Mouse (Mus musculus) E14TG2a.4 (cell line): Measurements from ENCODE around the gene Fbxo45.
A peak's percentile ranks its signal among the peaks of the same experiment; 100 is the strongest.

Experiments used
- H3K27me3 ChIP-seq: 2 replicates; pipeline ENCODE4 v1.6.1; 2014; ENCODE audit warnings: low read length, control low read depth; ENCODE audit not compliant: insufficient read depth
- H3K36me3 ChIP-seq: 2 replicates; pipeline ENCODE4 v1.6.1; 2014; ENCODE audit warnings: low read length, control low read depth; ENCODE audit not compliant: insufficient read depth
- H3K4me1 ChIP-seq: replicated peaks from 2 replicates; pipeline ENCODE4 v1.6.1; 2014; ENCODE audit warnings: low read depth, low read length, control low read depth
- H3K4me3 ChIP-seq: replicated peaks from 2 replicates; pipeline ENCODE4 v1.5.1; 2014; ENCODE audit warnings: mild to moderate bottlenecking, low read length
- H3K9me3 ChIP-seq: 2 replicates; pipeline ENCODE4 v1.6.1; 2014; ENCODE audit warnings: low read length, control low read depth
- CTCF ChIP-seq: conservative IDR thresholded peaks from 2 replicates; pipeline ENCODE4 v1.5.1; 2014; ENCODE audit warnings: low read length
- NANOG ChIP-seq: IDR thresholded peaks from 2 replicates; pipeline ENCODE4 v1.6.1; 2014; ENCODE audit warnings: borderline replicate concordance, low read length, mixed read lengths
- POU5F1 ChIP-seq: IDR thresholded peaks from 2 replicates; pipeline ENCODE4 v1.6.1; 2014; ENCODE audit warnings: low read length, borderline replicate concordance

The Fbxo45 gene

GRCm38 (mm10) chr16:32246952-32247370 is at the start of gene Fbxo45, which contains the start of gene Wdr53:
TSS of gene Fbxo45 (minus strand) at chr16:32247158.
TSS of gene Wdr53 (plus strand) at chr16:32247227.
- Histone ChIP-seq H3K36me3 (peaks cover 28% of the 10 kb centered on the region), H3K4me3 (peak within 1 kb of the TSS; percentile 88), H3K9me3 (no peaks in the 10 kb centered on the region), H3K4me1 (peaks cover 38% of the 10 kb centered on the region), H3K27me3 (no peaks in the 10 kb centered on the region)
- no peak for TF ChIP-seq CTCF
- no peak for TF ChIP-seq POU5F1
- TF ChIP-seq NANOG = no peak

GRCm38 (mm10) chr16:32291821-32292220 is 44.9 kb upstream of the Fbxo45 start:
- Histone ChIP-seq H3K36me3 (peaks cover 55% of the 10 kb centered on the region), H3K9me3 (no peaks in the 10 kb centered on the region), H3K4me1 (peaks cover 41% of the 10 kb centered on the region), H3K27me3 (no peaks in the 10 kb centered on the region), H3K4me3 (peak overlapping the region; percentile 23; the same call in 1 of the 2 replicates)
- no peak for TF ChIP-seq POU5F1
- peak; percentile 94 for TF ChIP-seq NANOG

GRCm38 (mm10) chr16:32282608-32283007 is 35.6 kb upstream of the Fbxo45 start:
- Histone ChIP-seq H3K27me3 (no peaks in the 10 kb centered on the region), H3K4me3 (no peak overlapping the region), H3K9me3 (peaks cover 23% of the 10 kb centered on the region), H3K36me3 (peaks cover 88% of the 10 kb centered on the region), H3K4me1 (peaks cover 50% of the 10 kb centered on the region)
- no peak for TF ChIP-seq POU5F1

- no peak for TF ChIP-seq POU5F1
- Histone ChIP-seq H3K4me1 (peaks cover 62% of the 10 kb centered on the region), H3K36me3 (peaks cover 64% of the 10 kb centered on the region), H3K27me3 (no peaks in the 10 kb centered on the region), H3K4me3 (no peak overlapping the region), H3K9me3 (peaks cover 23% of the 10 kb centered on the region)
These were observed 33.3 kb upstream of the Fbxo45 start for GRCm38 (mm10) chr16:32280211-32280610.

- peaks cover 46% of the 10 kb centered on the region for H3K36me3 ChIP-seq
- H3K4me3 ChIP-seq = peak overlapping the region; percentile 93
- H3K9me3 ChIP-seq = peaks cover 23% of the 10 kb centered on the region
- TF ChIP-seq CTCF (no peak), POU5F1 (no peak), NANOG (no peak)
- no peaks in the 10 kb centered on the region for H3K27me3 ChIP-seq
- peaks cover 53% of the 10 kb centered on the region for H3K4me1 ChIP-seq
These were observed 31.4 kb upstream of the Fbxo45 start for GRCm38 (mm10) chr16:32278396-32278795.

- H3K27me3 ChIP-seq = no peaks in the 10 kb centered on the region
- peaks cover 38% of the 10 kb centered on the region for H3K36me3 ChIP-seq
- H3K4me3 ChIP-seq = peak within 1 kb of the TSS; percentile 93
- H3K9me3 ChIP-seq = peaks cover 23% of the 10 kb centered on the region
- TF ChIP-seq POU5F1 = 0 out of 2 replicates have a peak, but pooled peaks have one; percentile 68
- TF ChIP-seq CTCF = no peak
- TF ChIP-seq NANOG = no peak
- peaks cover 50% of the 10 kb centered on the region for H3K4me1 ChIP-seq
These were observed 30.6 kb upstream of the Fbxo45 start, which contains the start of gene Rnf168 for GRCm38 (mm10) chr16:32277308-32278256. TSS of gene Rnf168 (plus strand) at chr16:32277459.

GRCm38 (mm10) chr16:32275830-32276229 is 28.9 kb upstream of the Fbxo45 start:
- Histone ChIP-seq H3K27me3 (no peaks in the 10 kb centered on the region), H3K36me3 (peaks cover 21% of the 10 kb centered on the region), H3K4me1 (peaks cover 42% of the 10 kb centered on the region), H3K9me3 (peaks cover 19% of the 10 kb centered on the region), H3K4me3 (no peak overlapping the region)
- TF ChIP-seq NANOG (no peak), POU5F1 (no peak), CTCF (no peak)

- H3K9me3 ChIP-seq = peaks cover 11% of the 10 kb centered on the region
- H3K4me3 ChIP-seq = peak overlapping the region; percentile 37
- no peaks in the 10 kb centered on the region for H3K27me3 ChIP-seq
- peaks cover 42% of the 10 kb centered on the region for H3K4me1 ChIP-seq
- peaks cover 14% of the 10 kb centered on the region for H3K36me3 ChIP-seq
- TF ChIP-seq POU5F1 (no peak), NANOG (no peak), CTCF (no peak)
These were observed 28.1 kb upstream of the Fbxo45 start for GRCm38 (mm10) chr16:32275041-32275440.

GRCm38 (mm10) chr16:32273338-32273737 is 26.4 kb upstream of the Fbxo45 start:
- Histone ChIP-seq H3K9me3 (no peaks in the 10 kb centered on the region), H3K4me3 (no peak overlapping the region), H3K4me1 (peaks cover 34% of the 10 kb centered on the region), H3K36me3 (no peaks in the 10 kb centered on the region), H3K27me3 (no peaks in the 10 kb centered on the region)
- TF ChIP-seq CTCF = peak; percentile 100
- no peak for TF ChIP-seq POU5F1
